Mouse (Mus musculus): ENCODE data around the gene Ston2. TPM values are rescaled to one million over a fixed set of nuclear protein-coding genes. Genes with fewer than 3 reads are reported as not detected.
A peak's percentile ranks its signal among the peaks of the same experiment; 100 is the strongest.

Ston2 gene
- polyA plus RNA-seq, 1 experiment from 2014 or later, result 13.7 TPM

- no peaks in the 10 kb centered on the region for H3K9me3 ChIP-seq (ENCODE audit: control insufficient read depth, low read length)
- 0 out of 2 replicates have a peak, but pooled peaks cover 2% of the 10 kb centered on the region for H3K4me1 ChIP-seq (replicated peaks; ENCODE audit: control insufficient read depth, insufficient read depth, low read length)
- DNase-seq (ENCODE audit: low spot score) (no peak), ATAC-seq (replicated peaks; ENCODE audit: low FRiP score) (no peak)
- 91% methylated on average over 5 of the region's 5 CpGs for WGBS
- H3K4me3 ChIP-seq (ENCODE audit: low read depth, low read length), result no peak overlapping the region
- no peak overlapping the region for H3K4me2 ChIP-seq (ENCODE audit: low read depth, low read length, severe bottlenecking)
- H3K27me3 ChIP-seq (ENCODE audit: control insufficient read depth, insufficient read depth, low read length), result no peaks in the 10 kb centered on the region
- no peak overlapping the region for H3K27ac ChIP-seq (ENCODE audit: low read depth, low read length)
- no peak overlapping the region for H3K9ac ChIP-seq (ENCODE audit: low read length)
- no peaks in the 10 kb centered on the region for H3K36me3 ChIP-seq (ENCODE audit: control insufficient read depth, insufficient read depth, low read length)
These were observed 6.8 kb downstream of the Ston2 start for GRCm38 (mm10) chr12:91781432-91781831.

- 88% methylated on average over 3 of the region's 3 CpGs for WGBS
- DNase-seq (ENCODE audit: low spot score) (peak; percentile 29), ATAC-seq (replicated peaks; ENCODE audit: low FRiP score) (no peak)
- no peak overlapping the region for H3K27ac ChIP-seq (ENCODE audit: low read depth, low read length)
- no peaks in the 10 kb centered on the region for H3K27me3 ChIP-seq (ENCODE audit: control insufficient read depth, insufficient read depth, low read length)
- H3K9me3 ChIP-seq (ENCODE audit: control insufficient read depth, low read length), result no peaks in the 10 kb centered on the region
- H3K4me3 ChIP-seq (ENCODE audit: low read depth, low read length), result no peak overlapping the region
- H3K4me2 ChIP-seq (ENCODE audit: low read depth, low read length, severe bottlenecking), result no peak overlapping the region
- H3K4me1 ChIP-seq (replicated peaks; ENCODE audit: control insufficient read depth, insufficient read depth, low read length), result 0 out of 2 replicates have a peak, but pooled peaks cover 2% of the 10 kb centered on the region
- H3K36me3 ChIP-seq (ENCODE audit: control insufficient read depth, insufficient read depth, low read length), result no peaks in the 10 kb centered on the region
- no peak overlapping the region for H3K9ac ChIP-seq (ENCODE audit: low read length)
These were observed 7.7 kb downstream of the Ston2 start for GRCm38 (mm10) chr12:91780531-91780930.

GRCm38 (mm10) chr12:91779004-91779365 is 9.2 kb downstream of the Ston2 start:
- Histone ChIP-seq H3K4me1 (replicated peaks; ENCODE audit: control insufficient read depth, insufficient read depth, low read length) (0 out of 2 replicates have a peak, but pooled peaks cover 2% of the 10 kb centered on the region), H3K9ac (ENCODE audit: low read length) (peak overlapping the region; percentile 63), H3K9me3 (ENCODE audit: control insufficient read depth, low read length) (no peaks in the 10 kb centered on the region), H3K4me2 (ENCODE audit: low read depth, low read length, severe bottlenecking) (peak overlapping the region; percentile 92), H3K27me3 (ENCODE audit: control insufficient read depth, insufficient read depth, low read length) (no peaks in the 10 kb centered on the region), H3K36me3 (ENCODE audit: control insufficient read depth, insufficient read depth, low read length) (no peaks in the 10 kb centered on the region), H3K27ac (ENCODE audit: low read depth, low read length) (no peak overlapping the region), H3K4me3 (ENCODE audit: low read depth, low read length) (peak overlapping the region; percentile 67)
- DNase-seq (ENCODE audit: low spot score) (peak; percentile 90), ATAC-seq (replicated peaks; ENCODE audit: low FRiP score) (peak; percentile 98)
- under 1% methylated on average over 35 of the region's 35 CpGs for WGBS

- Histone ChIP-seq H3K27ac (ENCODE audit: low read depth, low read length) (no peak overlapping the region), H3K9me3 (ENCODE audit: control insufficient read depth, low read length) (no peaks in the 10 kb centered on the region), H3K4me3 (ENCODE audit: low read depth, low read length) (peak overlapping the region; percentile 67), H3K4me1 (replicated peaks; ENCODE audit: control insufficient read depth, insufficient read depth, low read length) (0 out of 2 replicates have a peak, but pooled peaks cover 2% of the 10 kb centered on the region), H3K36me3 (ENCODE audit: control insufficient read depth, insufficient read depth, low read length) (no peaks in the 10 kb centered on the region), H3K27me3 (ENCODE audit: control insufficient read depth, insufficient read depth, low read length) (no peaks in the 10 kb centered on the region), H3K9ac (ENCODE audit: low read length) (peak overlapping the region; percentile 63), H3K4me2 (ENCODE audit: low read depth, low read length, severe bottlenecking) (peak overlapping the region; percentile 92)
- no peak for DNase-seq (ENCODE audit: low spot score)
- ATAC-seq (replicated peaks; ENCODE audit: low FRiP score), result peak; percentile 83
- WGBS, result 2% methylated on average over 46 of the region's 51 CpGs
These were observed 9.8 kb downstream of the Ston2 start for GRCm38 (mm10) chr12:91778211-91779003.

GRCm38 (mm10) chr12:91776342-91776741 is 11.8 kb downstream of the Ston2 start:
- H3K4me1 ChIP-seq (replicated peaks; ENCODE audit: control insufficient read depth, insufficient read depth, low read length), result 0 out of 2 replicates have a peak, but pooled peaks cover 2% of the 10 kb centered on the region
- no peak overlapping the region for H3K4me3 ChIP-seq (ENCODE audit: low read depth, low read length)
- no peak for DNase-seq (ENCODE audit: low spot score)
- no peaks in the 10 kb centered on the region for H3K27me3 ChIP-seq (ENCODE audit: control insufficient read depth, insufficient read depth, low read length)
- H3K9ac ChIP-seq (ENCODE audit: low read length), result no peak overlapping the region
- no peak for ATAC-seq (replicated peaks; ENCODE audit: low FRiP score)
- no peak overlapping the region for H3K4me2 ChIP-seq (ENCODE audit: low read depth, low read length, severe bottlenecking)
- WGBS, result 91% methylated on average over 5 of the region's 5 CpGs
- no peaks in the 10 kb centered on the region for H3K9me3 ChIP-seq (ENCODE audit: control insufficient read depth, low read length)
- no peaks in the 10 kb centered on the region for H3K36me3 ChIP-seq (ENCODE audit: control insufficient read depth, insufficient read depth, low read length)
- H3K27ac ChIP-seq (ENCODE audit: low read depth, low read length), result no peak overlapping the region

- H3K36me3 ChIP-seq (ENCODE audit: control insufficient read depth, insufficient read depth, low read length), result no peaks in the 10 kb centered on the region
- H3K27me3 ChIP-seq (ENCODE audit: control insufficient read depth, insufficient read depth, low read length), result no peaks in the 10 kb centered on the region
- ATAC-seq (replicated peaks; ENCODE audit: low FRiP score), result no peak
- no peaks in the 10 kb centered on the region for H3K9me3 ChIP-seq (ENCODE audit: control insufficient read depth, low read length)
- no peak overlapping the region for H3K9ac ChIP-seq (ENCODE audit: low read length)
- WGBS, result 84% methylated on average over 8 of the region's 8 CpGs
- DNase-seq (ENCODE audit: low spot score), result no peak
- H3K4me1 ChIP-seq (replicated peaks; ENCODE audit: control insufficient read depth, insufficient read depth, low read length), result 0 out of 2 replicates have a peak, but pooled peaks cover 2% of the 10 kb centered on the region
- no peak overlapping the region for H3K27ac ChIP-seq (ENCODE audit: low read depth, low read length)
- no peak overlapping the region for H3K4me3 ChIP-seq (ENCODE audit: low read depth, low read length)
- no peak overlapping the region for H3K4me2 ChIP-seq (ENCODE audit: low read depth, low read length, severe bottlenecking)
These were observed 13.3 kb downstream of the Ston2 start for GRCm38 (mm10) chr12:91774811-91775284.

GRCm38 (mm10) chr12:91768871-91769270 is 19.3 kb downstream of the Ston2 start:
- Histone ChIP-seq H3K4me2 (ENCODE audit: low read depth, low read length, severe bottlenecking) (no peak overlapping the region), H3K4me1 (replicated peaks; ENCODE audit: control insufficient read depth, insufficient read depth, low read length) (peaks cover 6% of the 10 kb centered on the region; the same call in 1 of the 2 replicates), H3K27ac (ENCODE audit: low read depth, low read length) (no peak overlapping the region), H3K9me3 (ENCODE audit: control insufficient read depth, low read length) (no peaks in the 10 kb centered on the region), H3K4me3 (ENCODE audit: low read depth, low read length) (no peak overlapping the region), H3K27me3 (ENCODE audit: control insufficient read depth, insufficient read depth, low read length) (no peaks in the 10 kb centered on the region), H3K9ac (ENCODE audit: low read length) (no peak overlapping the region), H3K36me3 (ENCODE audit: control insufficient read depth, insufficient read depth, low read length) (no peaks in the 10 kb centered on the region)
- 92% methylated on average over 2 of the region's 2 CpGs for WGBS
- ATAC-seq (replicated peaks; ENCODE audit: low FRiP score) (no peak), DNase-seq (ENCODE audit: low spot score) (peak; percentile 15)

GRCm38 (mm10) chr12:91768176-91768575 is 20.0 kb downstream of the Ston2 start:
- Histone ChIP-seq H3K4me1 (replicated peaks; ENCODE audit: control insufficient read depth, insufficient read depth, low read length) (peaks cover 6% of the 10 kb centered on the region; the same call in 1 of the 2 replicates), H3K27me3 (ENCODE audit: control insufficient read depth, insufficient read depth, low read length) (no peaks in the 10 kb centered on the region), H3K9ac (ENCODE audit: low read length) (no peak overlapping the region), H3K4me2 (ENCODE audit: low read depth, low read length, severe bottlenecking) (no peak overlapping the region), H3K36me3 (ENCODE audit: control insufficient read depth, insufficient read depth, low read length) (no peaks in the 10 kb centered on the region), H3K27ac (ENCODE audit: low read depth, low read length) (no peak overlapping the region), H3K9me3 (ENCODE audit: control insufficient read depth, low read length) (no peaks in the 10 kb centered on the region), H3K4me3 (ENCODE audit: low read depth, low read length) (no peak overlapping the region)
- 90% methylated on average over 6 of the region's 6 CpGs for WGBS
- ATAC-seq (replicated peaks; ENCODE audit: low FRiP score), result no peak
- DNase-seq (ENCODE audit: low spot score), result peak; percentile 38
